Mouse (Mus musculus) heart, adult 2 months (tissue): ENCODE results near the gene Eif3d.

ENCODE experiments used
- CTCF ChIP-seq: fragments of 200-600 bp; IDR thresholded peaks from 2 replicates; pipeline ENCODE4 v1.8.1; 2022; ENCODE audit warnings: antibody characterized with exemption, mild to moderate bottlenecking, moderate library complexity
- EP300 ChIP-seq: fragments of 200-500 bp; IDR thresholded peaks from 2 replicates; pipeline ENCODE4 v1.6.1; 2011; ENCODE audit warnings: low read depth, low read length, control low read depth; ENCODE audit not compliant: insufficient read depth

DNA sequence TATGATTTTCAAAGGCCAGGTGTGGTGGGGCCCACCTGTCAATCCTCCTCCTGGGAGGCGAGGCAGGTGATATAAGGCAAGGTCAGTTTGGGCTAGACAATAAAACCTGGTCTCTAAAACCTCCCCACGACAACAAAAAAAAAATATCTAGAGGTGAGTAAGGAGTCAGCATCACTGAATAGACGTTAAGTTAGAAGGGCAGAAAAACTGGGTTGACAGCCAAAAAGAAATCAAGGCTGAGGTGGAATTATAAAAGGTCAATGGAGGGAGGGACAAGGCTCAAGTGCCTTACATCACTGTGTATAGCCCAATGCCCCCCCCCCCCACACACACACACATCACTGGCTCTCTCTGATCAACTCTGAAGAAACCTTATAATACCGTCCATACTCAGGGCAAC lies 42.5 kb downstream of the Eif3d start:
- TF ChIP-seq CTCF = no peak
- TF ChIP-seq EP300 = no peak
